Mouse (Mus musculus): ENCODE results near the gene Lck. TPM values are rescaled to one million over a fixed set of nuclear protein-coding genes. Genes with fewer than 3 reads are reported as not detected.

Lck gene
- polyA plus RNA-seq, 1 experiment from 2014 or later: 7.9 TPM

DNA sequence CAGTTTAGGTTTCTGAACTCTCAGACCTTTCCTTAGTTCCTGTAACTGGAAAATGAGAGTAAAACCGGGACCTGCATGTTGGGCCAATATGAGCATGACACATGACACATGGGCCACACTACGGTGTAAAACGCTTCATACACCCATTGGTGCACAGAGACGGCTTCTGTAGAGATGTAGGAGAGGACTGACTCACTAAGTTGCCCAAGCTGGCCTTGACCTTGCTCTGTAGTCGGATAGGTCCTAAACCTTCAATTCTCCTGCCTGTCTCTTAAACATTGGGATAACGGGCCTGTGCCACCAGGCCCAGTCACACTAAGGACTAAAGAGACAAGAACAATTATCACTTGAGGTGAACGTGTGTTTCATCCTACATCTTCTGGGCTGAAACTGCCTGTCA lies 5.1 kb downstream of the Lck start:
- WGBS: 93% methylated on average over 7 of the region's 7 CpGs
- no peak overlapping the region for H3K27ac ChIP-seq (ENCODE audit: low read depth)
- H3K4me2 ChIP-seq (ENCODE audit: low read length): no peak overlapping the region
- H3K4me1 ChIP-seq (replicated peaks; ENCODE audit: control insufficient read depth, insufficient read depth, low read length): 0 out of 2 replicates have a peak, but pooled peaks cover 3% of the 10 kb centered on the region
- no peaks in the 10 kb centered on the region for H3K27me3 ChIP-seq (replicated peaks; ENCODE audit: control insufficient read depth, insufficient read depth, low read length)
- H3K9me3 ChIP-seq (ENCODE audit: control insufficient read depth, low read length): no peaks in the 10 kb centered on the region
- DNase-seq (ENCODE audit: low spot score) (no peak), ATAC-seq (replicated peaks; ENCODE audit: low FRiP score, low TSS enrichment, low read depth) (no peak)
- no peak overlapping the region for H3K4me3 ChIP-seq (ENCODE audit: low read depth, low read length)
- no peak overlapping the region for H3K9ac ChIP-seq (ENCODE audit: low read length)
- H3K36me3 ChIP-seq (ENCODE audit: control insufficient read depth, insufficient read depth, low read length): no peaks in the 10 kb centered on the region

DNA sequence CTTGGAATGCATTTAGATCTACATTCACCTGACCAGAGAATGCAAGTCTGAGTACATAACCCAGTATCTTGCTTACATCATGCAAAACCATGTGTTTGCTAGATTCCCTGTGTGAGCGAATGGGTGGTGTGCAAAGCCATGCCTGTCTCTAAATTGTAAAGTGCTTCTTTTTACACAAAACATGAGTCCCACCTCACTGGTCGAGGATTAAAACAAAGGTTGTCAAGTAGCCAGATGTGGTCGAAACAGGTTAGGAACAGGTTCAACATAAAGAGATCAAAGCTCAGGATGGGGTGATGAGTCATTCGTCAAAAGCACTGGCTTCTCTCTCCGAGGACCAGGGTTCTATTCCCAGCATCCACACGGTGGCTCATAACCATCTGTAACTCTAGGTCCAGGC lies 8.3 kb downstream of the Lck start:
- no peak overlapping the region for H3K27ac ChIP-seq (ENCODE audit: low read depth)
- no peak for ATAC-seq (replicated peaks; ENCODE audit: low FRiP score, low TSS enrichment, low read depth)
- no peak overlapping the region for H3K4me2 ChIP-seq (ENCODE audit: low read length)
- no peak for DNase-seq (ENCODE audit: low spot score)
- WGBS: 85% methylated on average over 6 of the region's 6 CpGs
- H3K4me1 ChIP-seq (replicated peaks; ENCODE audit: control insufficient read depth, insufficient read depth, low read length): 0 out of 2 replicates have a peak, but pooled peaks cover 3% of the 10 kb centered on the region
- no peaks in the 10 kb centered on the region for H3K9me3 ChIP-seq (ENCODE audit: control insufficient read depth, low read length)
- H3K27me3 ChIP-seq (replicated peaks; ENCODE audit: control insufficient read depth, insufficient read depth, low read length): no peaks in the 10 kb centered on the region
- no peak overlapping the region for H3K9ac ChIP-seq (ENCODE audit: low read length)
- H3K4me3 ChIP-seq (ENCODE audit: low read depth, low read length): no peak overlapping the region
- H3K36me3 ChIP-seq (ENCODE audit: control insufficient read depth, insufficient read depth, low read length): no peaks in the 10 kb centered on the region

DNA sequence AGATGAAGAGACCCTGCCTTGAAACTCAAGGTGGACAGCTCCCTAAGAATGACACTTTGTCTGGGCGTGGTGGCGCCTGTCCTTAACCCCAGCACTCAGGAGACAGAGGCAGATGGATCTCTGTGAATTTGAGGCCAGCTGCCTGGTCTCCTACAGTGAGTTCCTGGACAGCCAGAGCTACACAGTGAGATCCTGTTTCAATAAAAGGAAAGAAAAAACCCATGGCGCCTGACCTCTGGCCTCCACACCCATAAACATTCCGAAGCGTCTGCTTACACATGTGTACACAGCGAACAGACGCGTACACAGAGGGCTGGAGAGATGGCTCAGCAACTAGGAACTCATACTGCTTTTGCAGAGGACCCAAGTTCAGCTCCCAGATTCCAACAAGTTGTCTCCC lies 9.7 kb downstream of the Lck start:
- Histone ChIP-seq H3K9me3 (ENCODE audit: control insufficient read depth, low read length) (no peaks in the 10 kb centered on the region), H3K9ac (ENCODE audit: low read length) (no peak overlapping the region), H3K4me3 (ENCODE audit: low read depth, low read length) (no peak overlapping the region), H3K27me3 (replicated peaks; ENCODE audit: control insufficient read depth, insufficient read depth, low read length) (no peaks in the 10 kb centered on the region), H3K27ac (ENCODE audit: low read depth) (peak overlapping the region; percentile 24; the same call in 1 of the 2 replicates), H3K4me1 (replicated peaks; ENCODE audit: control insufficient read depth, insufficient read depth, low read length) (0 out of 2 replicates have a peak, but pooled peaks cover 3% of the 10 kb centered on the region), H3K4me2 (ENCODE audit: low read length) (no peak overlapping the region), H3K36me3 (ENCODE audit: control insufficient read depth, insufficient read depth, low read length) (no peaks in the 10 kb centered on the region)
- WGBS: 8% methylated on average over 8 of the region's 8 CpGs
- DNase-seq (ENCODE audit: low spot score) (no peak), ATAC-seq (replicated peaks; ENCODE audit: low FRiP score, low TSS enrichment, low read depth) (peak; percentile 53; the same call in 1 of the 2 replicates)

DNA sequence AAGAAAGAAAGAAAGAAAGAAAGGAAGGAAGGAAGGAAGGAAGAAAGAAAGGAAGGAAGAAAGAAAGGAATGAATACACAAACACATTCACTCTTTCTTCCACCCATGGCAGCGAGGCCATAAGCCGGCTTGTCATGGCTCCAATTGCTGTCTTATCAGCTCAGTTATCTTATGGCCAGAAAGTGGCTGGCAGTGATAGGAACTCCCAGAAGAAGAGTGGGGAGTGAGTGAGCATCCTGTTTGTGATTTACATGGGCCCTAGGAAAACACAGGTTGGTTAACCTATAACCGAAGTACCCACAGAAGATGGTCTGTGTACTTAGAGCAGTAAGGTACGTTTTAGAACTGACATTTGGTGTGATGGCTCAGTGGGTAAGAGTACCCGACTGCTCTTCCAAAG lies 12.3 kb downstream of the Lck start:
- H3K4me3 ChIP-seq (ENCODE audit: low read depth, low read length): no peak overlapping the region
- H3K4me2 ChIP-seq (ENCODE audit: low read length): no peak overlapping the region
- H3K27me3 ChIP-seq (replicated peaks; ENCODE audit: control insufficient read depth, insufficient read depth, low read length): no peaks in the 10 kb centered on the region
- no peak overlapping the region for H3K27ac ChIP-seq (ENCODE audit: low read depth)
- peaks cover 11% of the 10 kb centered on the region for H3K4me1 ChIP-seq (replicated peaks; ENCODE audit: control insufficient read depth, insufficient read depth, low read length)
- 77% methylated on average over 5 of the region's 5 CpGs for WGBS
- no peaks in the 10 kb centered on the region for H3K9me3 ChIP-seq (ENCODE audit: control insufficient read depth, low read length)
- ATAC-seq (replicated peaks; ENCODE audit: low FRiP score, low TSS enrichment, low read depth) (no peak), DNase-seq (ENCODE audit: low spot score) (no peak)
- H3K9ac ChIP-seq (ENCODE audit: low read length): no peak overlapping the region
- H3K36me3 ChIP-seq (ENCODE audit: control insufficient read depth, insufficient read depth, low read length): no peaks in the 10 kb centered on the region

DNA sequence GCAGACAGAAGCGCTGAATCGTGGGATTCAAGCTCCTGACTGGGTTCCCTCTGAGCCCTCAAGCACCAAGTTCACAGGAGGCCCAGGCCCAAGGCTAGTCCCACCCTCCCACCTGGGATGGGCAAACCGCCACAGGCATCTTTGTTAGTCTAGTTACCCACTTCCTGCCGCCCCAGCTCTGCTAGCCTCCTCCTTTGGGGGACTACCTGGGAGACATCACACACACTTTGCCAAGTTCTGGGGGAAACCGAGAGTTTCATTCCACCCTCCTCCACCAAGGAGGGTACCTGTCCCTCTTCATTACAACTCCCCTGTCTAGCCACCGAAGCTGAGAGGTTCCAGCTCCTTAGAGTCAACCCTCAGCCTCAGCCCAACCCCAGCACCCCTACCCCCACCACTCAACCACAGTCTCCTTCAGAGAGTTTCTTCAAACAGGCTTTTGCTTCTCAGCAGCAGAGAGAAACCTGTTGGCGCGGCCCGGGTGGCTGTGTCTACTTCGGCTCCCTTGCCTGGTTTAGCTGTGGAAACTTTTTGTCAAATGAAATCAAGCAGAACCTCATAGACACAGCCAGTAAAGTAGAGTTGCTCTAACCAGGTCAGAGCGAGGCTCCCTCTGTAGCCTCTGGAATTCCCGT lies 15.0 kb downstream of the Lck start:
- ATAC-seq (replicated peaks; ENCODE audit: low FRiP score, low TSS enrichment, low read depth) (no peak), DNase-seq (ENCODE audit: low spot score) (no peak)
- Histone ChIP-seq H3K36me3 (ENCODE audit: control insufficient read depth, insufficient read depth, low read length) (no peaks in the 10 kb centered on the region), H3K4me3 (ENCODE audit: low read depth, low read length) (no peak overlapping the region), H3K4me1 (replicated peaks; ENCODE audit: control insufficient read depth, insufficient read depth, low read length) (peaks cover 18% of the 10 kb centered on the region), H3K4me2 (ENCODE audit: low read length) (no peak overlapping the region), H3K27ac (ENCODE audit: low read depth) (no peak overlapping the region), H3K9ac (ENCODE audit: low read length) (no peak overlapping the region), H3K27me3 (replicated peaks; ENCODE audit: control insufficient read depth, insufficient read depth, low read length) (no peaks in the 10 kb centered on the region), H3K9me3 (ENCODE audit: control insufficient read depth, low read length) (no peaks in the 10 kb centered on the region)
- WGBS: 82% methylated on average over 12 of the region's 12 CpGs

DNA sequence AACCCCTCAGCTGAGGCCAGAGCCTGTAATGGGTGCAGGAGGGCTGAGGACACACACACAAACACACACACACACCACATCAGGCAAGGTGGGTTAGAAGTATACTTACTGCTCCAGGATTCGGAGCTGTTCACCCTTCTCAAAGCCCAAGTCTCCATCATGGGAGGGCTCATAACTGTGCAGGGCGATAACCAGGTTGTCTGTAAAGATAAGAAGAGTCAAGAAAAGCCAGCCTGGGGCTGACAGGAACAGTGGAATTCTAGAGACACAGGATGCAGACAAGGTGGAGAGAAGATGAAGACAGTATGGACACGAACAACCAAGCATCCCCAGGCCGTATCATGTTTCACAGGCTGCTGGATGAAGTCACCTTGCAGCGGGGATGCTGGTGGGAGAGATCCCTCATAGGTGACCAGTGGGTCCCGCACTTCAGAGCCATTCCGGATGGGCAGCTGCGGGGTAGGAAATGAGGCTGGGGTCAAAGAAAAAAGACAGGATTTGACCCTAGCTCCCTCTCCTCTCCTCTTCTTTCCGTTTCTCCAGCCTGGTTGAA lies 16.1 kb downstream of the Lck start:
- Histone ChIP-seq H3K9ac (ENCODE audit: low read length) (peak overlapping the region; percentile 55; the same call in 1 of the 2 replicates), H3K27ac (ENCODE audit: low read depth) (peak overlapping the region; percentile 51; the same call in 1 of the 2 replicates), H3K4me1 (replicated peaks; ENCODE audit: control insufficient read depth, insufficient read depth, low read length) (peaks cover 18% of the 10 kb centered on the region), H3K36me3 (ENCODE audit: control insufficient read depth, insufficient read depth, low read length) (no peaks in the 10 kb centered on the region), H3K4me2 (ENCODE audit: low read length) (peak overlapping the region; percentile 94), H3K4me3 (ENCODE audit: low read depth, low read length) (no peak overlapping the region), H3K27me3 (replicated peaks; ENCODE audit: control insufficient read depth, insufficient read depth, low read length) (no peaks in the 10 kb centered on the region), H3K9me3 (ENCODE audit: control insufficient read depth, low read length) (no peaks in the 10 kb centered on the region)
- DNase-seq (ENCODE audit: low spot score) (no peak), ATAC-seq (replicated peaks; ENCODE audit: low FRiP score, low TSS enrichment, low read depth) (no peak)
- WGBS: 60% methylated on average over 9 of the region's 9 CpGs

DNA sequence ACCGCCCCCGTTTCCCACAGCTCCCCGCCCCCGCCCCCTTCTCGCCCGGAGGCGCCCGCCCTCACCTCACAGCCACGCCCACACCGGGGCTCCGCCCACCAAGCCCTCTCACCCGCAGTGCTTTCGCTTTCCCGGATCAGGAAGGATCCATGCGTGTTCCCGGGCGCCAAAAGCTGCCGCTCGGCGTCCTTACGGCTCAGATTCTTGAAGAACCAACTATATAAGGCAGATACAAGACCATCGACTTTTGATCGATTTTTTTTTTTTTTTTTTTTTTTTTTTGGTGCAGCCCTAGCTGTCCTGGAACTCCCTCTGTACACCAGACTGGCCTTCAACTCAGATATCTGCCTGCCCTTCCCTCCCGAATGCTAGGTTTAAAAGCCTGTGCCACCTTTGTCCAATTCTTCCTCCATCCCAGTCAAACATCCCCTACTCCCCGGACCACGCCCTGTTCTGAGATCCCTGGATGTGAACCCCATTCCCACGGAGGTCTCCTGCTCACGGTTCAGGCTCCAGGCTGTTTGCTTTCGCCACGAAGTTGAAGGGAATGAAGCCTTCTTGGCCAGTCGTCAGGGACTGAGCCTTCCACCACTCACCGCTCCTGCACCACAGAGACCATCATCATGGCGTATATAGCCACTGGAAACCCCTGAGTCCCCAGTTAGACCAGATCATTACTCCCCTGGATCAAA lies 16.8 kb downstream of the Lck start:
- H3K27ac ChIP-seq (ENCODE audit: low read depth): peak overlapping the region; percentile 51; the same call in 1 of the 2 replicates
- WGBS: 7% methylated on average over 33 of the region's 33 CpGs
- no peaks in the 10 kb centered on the region for H3K9me3 ChIP-seq (ENCODE audit: control insufficient read depth, low read length)
- H3K9ac ChIP-seq (ENCODE audit: low read length): peak overlapping the region; percentile 55
- no peaks in the 10 kb centered on the region for H3K27me3 ChIP-seq (replicated peaks; ENCODE audit: control insufficient read depth, insufficient read depth, low read length)
- peak overlapping the region; percentile 94 for H3K4me2 ChIP-seq (ENCODE audit: low read length)
- no peaks in the 10 kb centered on the region for H3K36me3 ChIP-seq (ENCODE audit: control insufficient read depth, insufficient read depth, low read length)
- peak overlapping the region; percentile 58 for H3K4me3 ChIP-seq (ENCODE audit: low read depth, low read length)
- H3K4me1 ChIP-seq (replicated peaks; ENCODE audit: control insufficient read depth, insufficient read depth, low read length): peaks cover 18% of the 10 kb centered on the region
- ATAC-seq (replicated peaks; ENCODE audit: low FRiP score, low TSS enrichment, low read depth): peak; percentile 80
- peak; percentile 98 for DNase-seq (ENCODE audit: low spot score)

DNA sequence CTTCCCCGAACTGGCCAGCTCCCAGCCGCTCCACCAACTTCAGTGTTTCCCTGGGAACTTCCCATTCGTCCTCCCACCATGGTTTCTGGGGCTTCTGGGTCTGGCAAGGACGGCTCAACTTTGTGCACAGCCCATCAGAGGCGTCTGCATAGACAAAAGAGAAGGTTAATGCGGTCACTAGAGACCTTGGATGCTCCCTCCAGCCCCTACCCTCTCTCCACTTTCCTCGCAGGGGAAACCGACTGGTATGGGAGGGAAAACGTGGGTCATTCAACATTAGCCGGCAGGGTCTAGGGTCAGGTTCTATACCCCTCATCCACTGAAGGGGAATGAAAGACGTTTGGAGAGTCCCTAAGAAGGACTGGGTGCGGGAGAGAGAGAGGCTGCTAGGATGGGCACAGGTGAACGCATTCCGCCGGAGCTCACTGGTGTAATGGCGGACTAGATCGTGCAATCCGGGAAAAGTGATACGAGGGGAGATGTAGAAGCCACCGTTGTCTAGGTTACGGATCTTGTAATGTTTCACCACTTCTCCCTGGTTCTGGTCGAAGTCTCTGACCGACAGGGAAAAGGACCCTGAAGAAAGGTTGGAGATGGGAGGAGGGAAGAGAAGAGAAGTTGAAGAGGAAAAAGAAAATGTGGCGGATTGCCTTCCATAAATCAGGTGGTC lies 17.4 kb downstream of the Lck start:
- DNase-seq (ENCODE audit: low spot score) (no peak), ATAC-seq (replicated peaks; ENCODE audit: low FRiP score, low TSS enrichment, low read depth) (peak; percentile 66)
- peak overlapping the region; percentile 58 for H3K4me3 ChIP-seq (ENCODE audit: low read depth, low read length)
- H3K27me3 ChIP-seq (replicated peaks; ENCODE audit: control insufficient read depth, insufficient read depth, low read length): no peaks in the 10 kb centered on the region
- H3K9me3 ChIP-seq (ENCODE audit: control insufficient read depth, low read length): no peaks in the 10 kb centered on the region
- no peaks in the 10 kb centered on the region for H3K36me3 ChIP-seq (ENCODE audit: control insufficient read depth, insufficient read depth, low read length)
- H3K9ac ChIP-seq (ENCODE audit: low read length): peak overlapping the region; percentile 55
- H3K4me1 ChIP-seq (replicated peaks; ENCODE audit: control insufficient read depth, insufficient read depth, low read length): peaks cover 18% of the 10 kb centered on the region
- H3K27ac ChIP-seq (ENCODE audit: low read depth): peak overlapping the region; percentile 69; the same call in 1 of the 2 replicates
- peak overlapping the region; percentile 94 for H3K4me2 ChIP-seq (ENCODE audit: low read length)
- WGBS: under 1% methylated on average over 24 of the region's 24 CpGs

Measured in intestine, embryonic 14.5 days (tissue).